Mouse (Mus musculus) bone marrow, adult 2 months (tissue): Measurements from ENCODE around the gene H2-Eb1. TPM values are rescaled to one million over a fixed set of nuclear protein-coding genes. Genes with fewer than 3 reads are reported as not detected.
"Not testable (repeated sequence)": the region's sequence is repeated elsewhere in the genome, so short reads cannot be mapped to it uniquely, and the experiment has no call there.

Experiments
- H3K27ac ChIP-seq: fragments of 200-500 bp; 2 replicates; pipeline ENCODE4 v1.5.1; 2012; ENCODE audit warnings: low read depth, mild to moderate bottlenecking, control low read depth, inconsistent platforms, low read length; ENCODE audit not compliant: control insufficient read depth, poor library complexity, insufficient read depth
- H3K4me1 ChIP-seq: fragments of 200-500 bp; 2 replicates; pipeline ENCODE4 v1.6.1; 2011; ENCODE audit warnings: low read length; ENCODE audit not compliant: control insufficient read depth, insufficient read depth
- H3K4me3 ChIP-seq: fragments of 200-500 bp; replicated peaks from 2 replicates; pipeline ENCODE3; 2011; ENCODE audit warnings: mild to moderate bottlenecking, low read depth, low read length, control low read depth; ENCODE audit not compliant: control insufficient read depth
- CTCF ChIP-seq: fragments of 200-500 bp; IDR thresholded peaks from 2 replicates; pipeline ENCODE4 v1.5.1; 2011; ENCODE audit warnings: low read length, control low read depth; ENCODE audit not compliant: control insufficient read depth, insufficient read depth
- POLR2A ChIP-seq: fragments of 200-500 bp; IDR thresholded peaks from 2 replicates; pipeline ENCODE4 v1.6.1; 2011; ENCODE audit warnings: low read depth, mild to moderate bottlenecking, control low read depth, low read length, borderline replicate concordance; ENCODE audit not compliant: control insufficient read depth
- WGBS: fragments of 180-500 bp; shearing (Covaris S2); methylation state at CpG from one replicate; pipeline ENCODE4 v1.1.7; 2018; 5-methylcytosine and 5-hydroxymethylcytosine counted together
- polyA plus RNA-seq: library from polyadenylated mRNA; stranded (reverse); fragments of >200 nt; gene quantifications from 2 replicates; pipeline ENCODE4 v1.2.4, GENCODE M21; 2011; ENCODE audit warnings: low replicate concordance; ENCODE audit not compliant: missing spikeins, insufficient read depth, insufficient read length

H2-Eb1 gene
- polyA plus RNA-seq, 1 experiment = 82.7 TPM

DNA sequence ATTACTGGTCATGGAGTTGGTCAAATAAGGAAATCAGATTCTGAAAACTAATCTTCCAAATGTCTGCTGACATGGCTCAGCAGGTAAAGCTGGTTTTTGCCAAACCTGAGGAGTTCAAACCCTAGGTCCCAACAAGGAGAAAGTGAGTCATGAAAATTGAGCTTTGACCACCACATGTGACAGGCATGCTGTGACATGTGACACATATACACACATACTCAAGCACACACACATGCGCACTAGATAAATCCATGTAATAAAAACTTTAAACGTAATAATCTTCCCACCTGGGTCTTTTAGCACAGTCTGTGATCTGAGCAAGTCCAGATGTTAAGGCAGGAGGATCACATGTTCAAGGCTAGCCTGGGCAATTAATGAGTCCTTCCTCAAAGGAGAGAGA lies 1.9 kb upstream of the H2-Eb1 start:
- WGBS = 90% methylated on average over 2 of the region's 2 CpGs
- H3K4me1 ChIP-seq = peaks cover 1% of the 10 kb centered on the region; the same call in 1 of the 2 replicates
- H3K4me3 ChIP-seq = no peak overlapping the region
- no peak for TF ChIP-seq CTCF
- TF ChIP-seq POLR2A = no peak
- no peak overlapping the region for H3K27ac ChIP-seq

DNA sequence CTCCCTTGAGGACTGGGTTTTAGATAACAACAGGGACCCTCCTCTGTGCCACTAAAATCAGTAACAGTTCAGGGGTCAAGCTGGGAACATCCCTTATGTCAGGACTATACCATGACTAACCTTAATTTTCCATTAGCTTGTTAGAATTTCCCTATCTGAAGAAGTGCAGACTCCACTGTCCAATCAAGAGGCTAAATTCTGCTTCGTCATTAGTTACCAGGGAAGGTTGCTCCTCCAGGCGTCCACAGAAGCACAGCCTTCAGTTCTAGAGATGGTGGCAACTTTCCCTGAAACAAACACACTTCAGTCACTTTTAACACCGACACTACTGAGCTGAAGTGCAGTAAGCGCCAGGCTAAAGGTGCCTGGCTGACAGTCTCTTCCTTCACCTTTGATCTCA lies 916 bp upstream of the H2-Eb1 start:
- TF ChIP-seq CTCF (no peak), POLR2A (no peak)
- Histone ChIP-seq H3K4me1 (peaks cover 1% of the 10 kb centered on the region; the same call in 1 of the 2 replicates), H3K27ac (peak overlapping the region; percentile 84), H3K4me3 (no peak overlapping the region)
- WGBS = 24% methylated on average over 4 of the region's 4 CpGs

DNA sequence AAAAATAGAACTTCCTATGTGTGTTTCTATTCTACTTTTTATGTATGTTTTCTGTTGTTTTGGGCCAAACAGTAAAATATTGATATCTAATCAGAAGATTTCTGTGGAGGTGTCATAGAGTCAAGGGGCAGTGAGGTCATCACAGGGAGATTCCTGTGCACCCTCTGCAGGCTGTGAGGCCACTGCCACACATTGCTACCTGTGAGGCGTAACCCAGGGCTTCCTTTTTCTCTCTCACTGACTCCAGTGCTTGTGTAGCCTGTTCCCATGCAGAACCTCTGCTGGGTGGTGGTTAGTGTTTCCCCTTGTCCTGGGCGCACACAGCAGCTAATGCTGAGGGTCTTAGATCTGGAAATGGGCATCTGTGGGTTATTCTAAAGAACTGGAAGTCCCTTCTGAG lies 740 bp downstream of the H2-Eb1 start:
- no peak overlapping the region for H3K27ac ChIP-seq
- H3K4me1 ChIP-seq = no peaks in the 10 kb centered on the region; the same call in 1 of the 2 replicates
- TF ChIP-seq CTCF = no peak
- no peak for TF ChIP-seq POLR2A
- H3K4me3 ChIP-seq = peak overlapping the region; percentile 45
- WGBS = 49% methylated on average over 2 of the region's 2 CpGs

DNA sequence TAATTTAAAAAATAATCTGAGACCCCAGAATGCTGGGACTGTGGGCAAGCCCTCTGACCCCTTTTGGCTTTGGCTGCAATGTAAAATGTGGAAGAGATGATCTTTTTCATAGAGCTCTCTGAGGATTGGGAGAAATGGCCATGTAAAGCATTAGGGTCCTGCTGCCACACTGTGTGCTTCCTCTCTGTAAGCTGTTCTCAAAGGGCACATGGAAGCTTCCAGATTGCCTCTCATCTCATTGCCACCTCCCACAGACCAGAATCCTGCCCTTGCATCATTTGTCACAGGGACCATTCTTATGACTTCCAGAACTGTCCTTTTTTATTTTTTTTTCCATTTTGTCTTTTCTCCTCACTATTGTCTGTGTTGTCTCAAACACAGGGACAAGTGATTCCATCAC lies 1.5 kb downstream of the H2-Eb1 start:
- TF ChIP-seq CTCF (no peak), POLR2A (no peak)
- no peak overlapping the region for H3K27ac ChIP-seq
- no peaks in the 10 kb centered on the region; the same call in 1 of the 2 replicates for H3K4me1 ChIP-seq
- H3K4me3 ChIP-seq = peak overlapping the region; percentile 37

DNA sequence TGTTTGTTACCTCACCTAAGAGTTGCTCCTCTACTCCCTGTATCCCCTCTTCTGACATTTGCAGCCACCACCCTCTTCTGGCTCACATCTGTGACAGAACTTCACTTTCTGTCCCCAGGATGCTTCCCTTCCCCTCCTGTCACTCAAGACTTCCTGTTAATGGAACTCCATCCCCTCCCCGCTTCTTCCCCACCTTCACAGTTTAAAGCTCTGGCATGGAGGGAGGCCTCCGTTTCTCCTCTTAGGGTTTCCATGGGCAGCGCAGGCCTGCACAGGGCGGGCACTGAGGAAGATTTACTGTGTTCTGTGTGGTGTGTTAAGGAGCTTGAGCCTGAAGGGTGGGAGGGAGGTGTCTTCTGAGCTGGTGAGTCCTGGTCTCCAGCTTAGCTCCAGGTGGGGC lies 2.5 kb downstream of the H2-Eb1 start:
- TF ChIP-seq CTCF = no peak
- no peak for TF ChIP-seq POLR2A
- H3K4me1 ChIP-seq = no peaks in the 10 kb centered on the region; the same call in 1 of the 2 replicates
- no peak overlapping the region for H3K27ac ChIP-seq
- 67% methylated on average over 4 of the region's 4 CpGs for WGBS
- H3K4me3 ChIP-seq = peak overlapping the region; percentile 38

DNA sequence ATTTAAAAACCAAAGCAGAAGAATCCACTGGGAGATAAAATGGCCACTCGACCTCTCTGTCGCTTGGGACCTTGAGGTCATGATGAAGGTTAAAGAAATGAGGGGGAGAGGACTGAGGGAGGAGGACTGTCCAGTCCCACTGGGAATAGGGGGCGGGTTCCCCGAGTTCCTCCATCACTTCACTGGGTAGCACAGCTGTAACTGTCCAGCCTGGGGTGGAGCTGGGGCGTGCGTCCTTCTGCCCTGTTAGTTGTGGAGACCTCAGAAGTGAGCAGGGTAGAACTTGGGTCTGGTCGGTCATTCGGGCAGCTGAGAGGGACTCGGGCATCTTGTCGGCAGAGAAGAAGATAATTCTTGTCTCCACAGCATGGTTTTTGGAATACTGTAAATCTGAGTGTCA lies 3.6 kb downstream of the H2-Eb1 start:
- Histone ChIP-seq H3K4me1 (no peaks in the 10 kb centered on the region; the same call in 1 of the 2 replicates), H3K4me3 (peak overlapping the region; percentile 64), H3K27ac (no peak overlapping the region)
- no peak for TF ChIP-seq CTCF
- TF ChIP-seq POLR2A = no peak
- 46% methylated on average over 10 of the region's 10 CpGs for WGBS

DNA sequence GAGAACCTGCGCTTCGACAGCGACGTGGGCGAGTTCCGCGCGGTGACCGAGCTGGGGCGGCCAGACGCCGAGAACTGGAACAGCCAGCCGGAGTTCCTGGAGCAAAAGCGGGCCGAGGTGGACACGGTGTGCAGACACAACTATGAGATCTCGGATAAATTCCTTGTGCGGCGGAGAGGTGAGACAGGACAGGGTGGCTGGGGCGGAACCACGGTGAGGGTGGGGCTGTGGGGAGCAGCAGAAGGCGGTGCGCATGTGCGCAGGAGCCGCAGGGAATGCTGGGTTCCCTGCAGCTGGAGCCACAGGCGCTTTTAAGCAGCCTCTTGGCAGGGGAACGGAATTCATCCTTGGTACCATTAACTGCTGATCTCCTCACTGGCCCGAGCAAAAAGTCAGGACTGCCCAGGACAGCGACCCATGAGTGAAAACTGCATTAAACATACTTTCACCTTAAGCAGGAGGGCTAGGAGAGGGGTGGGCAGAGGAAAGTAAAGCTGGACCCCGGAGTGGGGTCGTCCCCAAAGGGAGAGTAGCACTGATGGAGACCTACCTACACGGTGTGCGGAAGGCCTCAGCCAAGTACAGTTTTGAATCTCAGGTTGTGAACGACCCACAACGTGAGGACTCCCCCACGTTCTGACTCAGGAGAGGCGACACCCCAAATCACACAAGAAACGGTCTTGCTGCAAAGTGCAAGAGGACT lies 4.2 kb downstream of the H2-Eb1 start:
- peak overlapping the region; percentile 64 for H3K4me3 ChIP-seq
- no peak overlapping the region for H3K27ac ChIP-seq
- 46% methylated on average over 38 of the region's 38 CpGs for WGBS

DNA sequence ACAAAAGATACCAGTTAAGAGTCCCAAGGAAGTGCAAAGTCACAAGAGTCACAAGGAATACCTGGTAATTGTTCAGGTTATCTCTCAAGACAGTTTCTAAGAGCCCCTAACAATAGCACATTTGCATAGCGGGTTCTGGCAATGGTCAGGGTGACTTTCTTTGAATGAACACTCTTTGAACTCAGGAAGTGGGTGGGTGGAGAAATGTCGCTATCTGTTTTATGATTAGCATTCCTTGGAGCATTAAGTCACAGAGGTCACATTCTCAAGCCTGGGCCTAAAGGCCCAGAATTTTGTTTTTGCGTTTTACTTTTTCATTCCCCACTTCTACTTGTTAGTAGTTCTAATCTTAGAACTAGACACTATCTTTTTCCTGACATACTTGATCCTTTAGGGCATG lies 4.9 kb downstream of the H2-Eb1 start:
- H3K4me1 ChIP-seq, H3K4me3 ChIP-seq, H3K27ac ChIP-seq: not testable (repeated sequence)
- WGBS = 78% methylated on average over 3 of the region's 3 CpGs

More for the DNA sequence above, 4.2 kb downstream of the H2-Eb1 start:
- H3K4me1 ChIP-seq = peaks cover 1% of the 10 kb centered on the region; the same call in 1 of the 2 replicates
- peak; percentile 49; the same call in 1 of the 2 replicates for TF ChIP-seq POLR2A
- no peak for TF ChIP-seq CTCF

DNA sequence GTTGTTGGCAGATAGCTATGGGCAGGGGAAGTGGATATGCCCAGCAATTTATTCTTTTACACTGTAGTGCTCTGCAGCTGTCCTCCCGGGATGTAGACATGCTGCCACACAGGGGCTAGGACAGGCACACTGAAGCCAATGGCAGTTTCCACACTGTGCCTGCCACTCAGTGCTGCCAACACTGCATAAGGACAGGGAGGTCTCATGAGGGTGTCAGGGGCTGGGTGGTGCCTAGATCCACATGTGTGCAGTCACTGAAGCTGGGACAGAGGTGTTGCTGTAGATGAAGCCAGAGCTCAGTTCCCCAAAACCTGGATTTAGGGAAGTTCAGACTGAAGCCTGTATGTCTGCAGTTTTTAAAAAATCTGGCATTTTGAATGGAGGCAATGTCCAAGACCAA lies 6.5 kb downstream of the H2-Eb1 start:
- no peak overlapping the region for H3K4me3 ChIP-seq
- TF ChIP-seq POLR2A (no peak), CTCF (no peak)
- 68% methylated on average over 1 of the region's 1 CpGs for WGBS
- H3K4me1 ChIP-seq = peaks cover 1% of the 10 kb centered on the region; the same call in 1 of the 2 replicates
- no peak overlapping the region for H3K27ac ChIP-seq
